Mouse (Mus musculus): ENCODE data around the gene Lcmt2. TPM values are rescaled to one million over a fixed set of nuclear protein-coding genes. Genes with fewer than 3 reads are reported as not detected.

The Lcmt2 gene
- polyA plus RNA-seq, 1 experiment: 14.2 TPM

- no peak for TF ChIP-seq GATA1 (IDR thresholded peaks at IDR 0.05; ENCODE audit: low read length)
Measured at GRCm38 (mm10) chr2:121137371-121137770, 3.1 kb downstream of the Lcmt2 start.

GRCm38 (mm10) chr2:121132822-121133221 lies 7.6 kb downstream of the Lcmt2 start:
- TF ChIP-seq GATA1 (IDR thresholded peaks at IDR 0.05; ENCODE audit: low read length): no peak

- TF ChIP-seq GATA1 (IDR thresholded peaks at IDR 0.05; ENCODE audit: low read length): no peak
Measured at GRCm38 (mm10) chr2:121128865-121129620, 11.4 kb downstream of the Lcmt2 start.

GRCm38 (mm10) chr2:121127536-121127935 lies 12.9 kb downstream of the Lcmt2 start:
- TF ChIP-seq GATA1 (IDR thresholded peaks at IDR 0.05; ENCODE audit: low read length): no peak

- TF ChIP-seq GATA1 (IDR thresholded peaks at IDR 0.05; ENCODE audit: low read length): no peak
Measured at GRCm38 (mm10) chr2:121119260-121119659, 21.2 kb downstream of the Lcmt2 start.

- TF ChIP-seq GATA1 (IDR thresholded peaks at IDR 0.05; ENCODE audit: low read length): no peak
Measured at GRCm38 (mm10) chr2:121115418-121115817, 25.0 kb downstream of the Lcmt2 start.

- TF ChIP-seq GATA1 (IDR thresholded peaks at IDR 0.05; ENCODE audit: low read length): no peak
Measured at GRCm38 (mm10) chr2:121109695-121110094, 30.8 kb downstream of the Lcmt2 start, which contains the start of gene Tgm7. TSS of gene Tgm7 (minus strand) at chr2:121109795.

GRCm38 (mm10) chr2:121105940-121106339 lies 34.5 kb downstream of the Lcmt2 start:
- TF ChIP-seq GATA1 (IDR thresholded peaks at IDR 0.05; ENCODE audit: low read length): no peak

- no peak for TF ChIP-seq GATA1 (IDR thresholded peaks at IDR 0.05; ENCODE audit: low read length)
Measured at GRCm38 (mm10) chr2:121102051-121102450, 38.4 kb downstream of the Lcmt2 start.

GRCm38 (mm10) chr2:121089751-121090150 lies 50.7 kb downstream of the Lcmt2 start:
- no peak for TF ChIP-seq GATA1 (IDR thresholded peaks at IDR 0.05; ENCODE audit: low read length)

- TF ChIP-seq GATA1 (IDR thresholded peaks at IDR 0.05; ENCODE audit: low read length): no peak
Measured at GRCm38 (mm10) chr2:121088507-121088906, 51.9 kb downstream of the Lcmt2 start.

- no peak for TF ChIP-seq GATA1 (IDR thresholded peaks at IDR 0.05; ENCODE audit: low read length)
Measured at GRCm38 (mm10) chr2:121085480-121086185, 54.8 kb downstream of the Lcmt2 start, which contains the start of gene Tgm5. TSS of gene Tgm5 (minus strand) at chr2:121085841.

- no peak for TF ChIP-seq GATA1 (IDR thresholded peaks at IDR 0.05; ENCODE audit: low read length)
Measured at GRCm38 (mm10) chr2:121082626-121083025, 57.8 kb downstream of the Lcmt2 start.

Other genes with a start within 250 kb of the Lcmt2 start
- 27.1 and 34.7 TPM in 2 replicates for gene Ubr1, start 169.9 kb downstream of the Lcmt2 start, polyA plus RNA-seq (2012)
- gene Tmem62, start 163.6 kb downstream of the Lcmt2 start, polyA plus RNA-seq (2012): 1.3 and 2.0 TPM in 2 replicates
- gene Ccndbp1, start 132.2 kb downstream of the Lcmt2 start, polyA plus RNA-seq (2012): 7.7 and 13.0 TPM in 2 replicates
- gene Epb42, start 103.6 kb downstream of the Lcmt2 start, polyA plus RNA-seq (2012): 0.70 and 0.73 TPM in 2 replicates
- gene Tgm5, start 54.8 kb downstream of the Lcmt2 start, polyA plus RNA-seq (2012): not detected in 2 replicates
- not detected in 2 replicates for gene Tgm7, start 30.9 kb downstream of the Lcmt2 start, polyA plus RNA-seq (2012)
- 4.1 and 5.7 TPM in 2 replicates for gene Adal, start 225 bp downstream of the Lcmt2 start, polyA plus RNA-seq (2012)
- gene Tubgcp4, start 30.0 kb upstream of the Lcmt2 start, polyA plus RNA-seq (2012): 17.0 and 25.6 TPM in 2 replicates
- gene Zscan29, start 30.5 kb upstream of the Lcmt2 start, polyA plus RNA-seq (2012): 10.8 and 12.7 TPM in 2 replicates
- 19.4 and 21.1 TPM in 2 replicates for gene Trp53bp1, start 130.8 kb upstream of the Lcmt2 start, polyA plus RNA-seq (2012)
- 16.2 and 20.0 TPM in 2 replicates for gene Map1a, start 148.9 kb upstream of the Lcmt2 start, polyA plus RNA-seq (2012)
- 3.4 and 3.7 TPM in 2 replicates for gene Ppip5k1, start 214.7 kb upstream of the Lcmt2 start, polyA plus RNA-seq (2012)
- gene Ckmt1, start 217.1 kb upstream of the Lcmt2 start, polyA plus RNA-seq (2012): not detected in 2 replicates
- not detected in 2 replicates for gene Strc, start 246.5 kb upstream of the Lcmt2 start, polyA plus RNA-seq (2012)

All from G1E-ER4 (cell line).